Mouse (Mus musculus): ENCODE data around the gene Itgb8. TPM values are rescaled to one million over a fixed set of nuclear protein-coding genes. Genes with fewer than 3 reads are reported as not detected.

Gene Itgb8
- polyA plus RNA-seq, 1 experiment from 2014 or later = 25.2 TPM

- Histone ChIP-seq H3K4me2 (ENCODE audit: low read depth, low read length, severe bottlenecking) (peak overlapping the region; percentile 85), H3K4me1 (replicated peaks; ENCODE audit: control insufficient read depth, insufficient read depth, low read length) (peaks cover 17% of the 10 kb centered on the region), H3K27me3 (ENCODE audit: control insufficient read depth, insufficient read depth, low read length) (no peaks in the 10 kb centered on the region), H3K9me3 (ENCODE audit: control insufficient read depth, low read length) (no peaks in the 10 kb centered on the region), H3K36me3 (ENCODE audit: control insufficient read depth, insufficient read depth, low read length) (no peaks in the 10 kb centered on the region), H3K9ac (ENCODE audit: low read length) (peak overlapping the region; percentile 88), H3K27ac (ENCODE audit: low read depth, low read length) (peak overlapping the region; percentile 99), H3K4me3 (ENCODE audit: low read depth, low read length) (peak overlapping the region; percentile 60)
- ATAC-seq (replicated peaks; ENCODE audit: low FRiP score) (peak; percentile 85), DNase-seq (ENCODE audit: low spot score) (peak; percentile 90)
- WGBS = under 1% methylated on average over 35 of the region's 35 CpGs
Measured at GRCm38 (mm10) chr12:119237921-119238695, 494 bp downstream of the Itgb8 start.

- no peak for DNase-seq (ENCODE audit: low spot score)
- H3K4me1 ChIP-seq (replicated peaks; ENCODE audit: control insufficient read depth, insufficient read depth, low read length) = peaks cover 17% of the 10 kb centered on the region
- peak; percentile 39 for ATAC-seq (replicated peaks; ENCODE audit: low FRiP score)
Measured at GRCm38 (mm10) chr12:119237241-119237920, 1.2 kb downstream of the Itgb8 start.

GRCm38 (mm10) chr12:119231831-119232230, 6.8 kb downstream of the Itgb8 start:
- no peak for DNase-seq (ENCODE audit: low spot score)
- 92% methylated on average over 2 of the region's 2 CpGs for WGBS
- Histone ChIP-seq H3K36me3 (ENCODE audit: control insufficient read depth, insufficient read depth, low read length) (no peaks in the 10 kb centered on the region), H3K27me3 (ENCODE audit: control insufficient read depth, insufficient read depth, low read length) (no peaks in the 10 kb centered on the region), H3K9ac (ENCODE audit: low read length) (no peak overlapping the region), H3K4me1 (replicated peaks; ENCODE audit: control insufficient read depth, insufficient read depth, low read length) (no peaks in the 10 kb centered on the region; the same call in 1 of the 2 replicates), H3K9me3 (ENCODE audit: control insufficient read depth, low read length) (no peaks in the 10 kb centered on the region), H3K4me2 (ENCODE audit: low read depth, low read length, severe bottlenecking) (no peak overlapping the region), H3K4me3 (ENCODE audit: low read depth, low read length) (no peak overlapping the region), H3K27ac (ENCODE audit: low read depth, low read length) (no peak overlapping the region)
- no peak for ATAC-seq (replicated peaks; ENCODE audit: low FRiP score)

More at GRCm38 (mm10) chr12:119237241-119237920, 1.2 kb downstream of the Itgb8 start:
- Histone ChIP-seq H3K27ac (ENCODE audit: low read depth, low read length) (peak overlapping the region; percentile 99), H3K36me3 (ENCODE audit: control insufficient read depth, insufficient read depth, low read length) (no peaks in the 10 kb centered on the region), H3K4me2 (ENCODE audit: low read depth, low read length, severe bottlenecking) (peak overlapping the region; percentile 85), H3K4me3 (ENCODE audit: low read depth, low read length) (peak overlapping the region; percentile 60), H3K27me3 (ENCODE audit: control insufficient read depth, insufficient read depth, low read length) (no peaks in the 10 kb centered on the region), H3K9ac (ENCODE audit: low read length) (peak overlapping the region; percentile 88), H3K9me3 (ENCODE audit: control insufficient read depth, low read length) (no peaks in the 10 kb centered on the region)
- 0% methylated on average over 13 of the region's 13 CpGs for WGBS

DNA sequence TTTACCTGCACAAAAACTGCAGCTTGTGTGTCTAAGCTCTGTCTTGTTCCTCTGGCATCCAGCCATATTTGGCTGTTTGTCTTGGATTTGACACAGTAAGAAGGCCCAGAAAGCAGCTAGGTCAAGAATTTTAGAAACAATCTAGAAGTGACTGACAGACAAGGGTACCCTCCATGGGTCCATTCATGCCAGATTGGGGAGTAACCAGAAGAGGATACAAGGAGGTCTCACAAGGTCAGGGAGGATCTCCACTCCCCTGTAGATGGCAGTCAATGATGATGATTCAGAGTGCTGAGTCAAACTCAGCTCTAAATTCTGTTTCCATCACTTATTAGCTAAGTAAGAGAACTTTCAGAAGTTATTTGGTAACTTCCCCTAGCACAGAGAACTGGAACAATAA, 8.2 kb downstream of the Itgb8 start:
- ATAC-seq (replicated peaks; ENCODE audit: low FRiP score) = no peak
- Histone ChIP-seq H3K4me2 (ENCODE audit: low read depth, low read length, severe bottlenecking) (no peak overlapping the region), H3K27ac (ENCODE audit: low read depth, low read length) (no peak overlapping the region), H3K27me3 (ENCODE audit: control insufficient read depth, insufficient read depth, low read length) (no peaks in the 10 kb centered on the region), H3K4me3 (ENCODE audit: low read depth, low read length) (no peak overlapping the region), H3K9me3 (ENCODE audit: control insufficient read depth, low read length) (no peaks in the 10 kb centered on the region), H3K9ac (ENCODE audit: low read length) (no peak overlapping the region), H3K4me1 (replicated peaks; ENCODE audit: control insufficient read depth, insufficient read depth, low read length) (no peaks in the 10 kb centered on the region; the same call in 1 of the 2 replicates), H3K36me3 (ENCODE audit: control insufficient read depth, insufficient read depth, low read length) (no peaks in the 10 kb centered on the region)
- no peak for DNase-seq (ENCODE audit: low spot score)

DNA sequence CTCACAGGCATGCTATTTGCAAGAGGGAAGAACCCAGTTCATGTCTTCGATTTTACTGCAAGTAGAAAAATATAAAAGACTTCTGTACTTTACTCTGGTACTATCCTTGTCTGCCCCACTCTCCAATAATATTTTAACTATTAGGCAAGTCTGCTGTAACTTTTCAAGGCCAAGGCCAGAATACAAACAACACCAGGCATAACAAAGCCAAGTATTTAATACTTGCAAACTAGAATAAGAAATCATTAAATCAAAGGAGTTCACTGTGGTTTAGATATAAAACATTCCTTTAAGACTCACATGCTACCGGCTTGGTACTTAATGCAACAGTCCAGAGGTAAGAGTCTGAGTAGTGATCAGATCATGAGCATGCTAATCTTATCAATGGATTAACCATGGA, 9.0 kb downstream of the Itgb8 start:
- Histone ChIP-seq H3K9ac (ENCODE audit: low read length) (no peak overlapping the region), H3K9me3 (ENCODE audit: control insufficient read depth, low read length) (no peaks in the 10 kb centered on the region), H3K27ac (ENCODE audit: low read depth, low read length) (no peak overlapping the region), H3K36me3 (ENCODE audit: control insufficient read depth, insufficient read depth, low read length) (no peaks in the 10 kb centered on the region), H3K4me2 (ENCODE audit: low read depth, low read length, severe bottlenecking) (no peak overlapping the region), H3K4me1 (replicated peaks; ENCODE audit: control insufficient read depth, insufficient read depth, low read length) (no peaks in the 10 kb centered on the region), H3K27me3 (ENCODE audit: control insufficient read depth, insufficient read depth, low read length) (no peaks in the 10 kb centered on the region), H3K4me3 (ENCODE audit: low read depth, low read length) (no peak overlapping the region)
- no peak for DNase-seq (ENCODE audit: low spot score)
- no peak for ATAC-seq (replicated peaks; ENCODE audit: low FRiP score)
- 84% methylated on average over 2 of the region's 2 CpGs for WGBS

DNA sequence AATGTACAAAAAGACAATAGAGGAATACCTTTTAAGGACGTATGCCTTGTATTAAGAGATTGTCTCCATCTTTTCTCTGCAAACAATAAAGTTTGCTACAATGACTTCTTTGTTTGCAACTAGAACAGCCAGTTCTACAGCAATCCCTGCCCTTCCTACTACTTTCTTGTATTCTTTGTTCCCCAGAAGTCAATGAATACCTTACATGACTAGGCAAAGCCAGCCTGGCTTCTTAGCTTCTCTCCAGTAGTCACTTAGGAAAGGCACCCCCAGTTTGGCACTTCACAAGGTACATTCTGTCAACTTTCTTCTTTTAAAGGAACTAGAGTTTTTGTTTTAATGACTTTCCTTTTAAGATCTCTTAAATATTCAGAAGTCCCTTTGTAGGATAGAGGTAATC, 10.7 kb downstream of the Itgb8 start:
- Histone ChIP-seq H3K9me3 (ENCODE audit: control insufficient read depth, low read length) (no peaks in the 10 kb centered on the region), H3K9ac (ENCODE audit: low read length) (no peak overlapping the region), H3K27me3 (ENCODE audit: control insufficient read depth, insufficient read depth, low read length) (no peaks in the 10 kb centered on the region), H3K36me3 (ENCODE audit: control insufficient read depth, insufficient read depth, low read length) (no peaks in the 10 kb centered on the region), H3K4me3 (ENCODE audit: low read depth, low read length) (no peak overlapping the region), H3K4me2 (ENCODE audit: low read depth, low read length, severe bottlenecking) (no peak overlapping the region), H3K4me1 (replicated peaks; ENCODE audit: control insufficient read depth, insufficient read depth, low read length) (no peaks in the 10 kb centered on the region), H3K27ac (ENCODE audit: low read depth, low read length) (no peak overlapping the region)
- WGBS = 63% methylated on average over 1 of the region's 1 CpGs
- DNase-seq (ENCODE audit: low spot score) (no peak), ATAC-seq (replicated peaks; ENCODE audit: low FRiP score) (no peak)

DNA sequence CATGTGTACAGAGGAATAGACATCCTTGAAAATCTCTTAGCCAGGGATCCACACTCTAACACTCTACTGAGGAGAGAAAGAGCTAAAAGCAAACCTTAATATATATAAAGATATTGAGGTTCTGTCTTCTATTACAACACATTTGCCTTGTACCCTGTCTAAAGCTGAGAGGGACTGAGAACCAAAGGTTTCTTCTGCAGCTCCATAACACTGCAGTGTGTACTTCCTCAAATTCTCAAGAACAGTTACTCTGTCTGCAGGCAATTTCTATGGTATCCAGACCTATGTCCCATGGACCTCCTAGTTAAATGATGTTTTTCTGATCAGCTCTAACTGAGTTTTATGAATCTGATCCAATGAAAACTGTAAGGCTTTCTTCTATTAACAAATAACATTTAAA, 13.9 kb downstream of the Itgb8 start:
- DNase-seq (ENCODE audit: low spot score) (no peak), ATAC-seq (replicated peaks; ENCODE audit: low FRiP score) (no peak)
- no peaks in the 10 kb centered on the region for H3K27me3 ChIP-seq (ENCODE audit: control insufficient read depth, insufficient read depth, low read length)
- H3K36me3 ChIP-seq (ENCODE audit: control insufficient read depth, insufficient read depth, low read length) = no peaks in the 10 kb centered on the region
- H3K4me3 ChIP-seq (ENCODE audit: low read depth, low read length) = no peak overlapping the region
- no peaks in the 10 kb centered on the region for H3K9me3 ChIP-seq (ENCODE audit: control insufficient read depth, low read length)
- H3K27ac ChIP-seq (ENCODE audit: low read depth, low read length) = no peak overlapping the region
- no peaks in the 10 kb centered on the region for H3K4me1 ChIP-seq (replicated peaks; ENCODE audit: control insufficient read depth, insufficient read depth, low read length)
- H3K9ac ChIP-seq (ENCODE audit: low read length) = no peak overlapping the region
- H3K4me2 ChIP-seq (ENCODE audit: low read depth, low read length, severe bottlenecking) = no peak overlapping the region

- 86% methylated on average over 1 of the region's 1 CpGs for WGBS
- no peak overlapping the region for H3K9ac ChIP-seq (ENCODE audit: low read length)
- no peaks in the 10 kb centered on the region for H3K36me3 ChIP-seq (ENCODE audit: control insufficient read depth, insufficient read depth, low read length)
- H3K4me2 ChIP-seq (ENCODE audit: low read depth, low read length, severe bottlenecking) = no peak overlapping the region
- no peaks in the 10 kb centered on the region for H3K9me3 ChIP-seq (ENCODE audit: control insufficient read depth, low read length)
- no peaks in the 10 kb centered on the region for H3K4me1 ChIP-seq (replicated peaks; ENCODE audit: control insufficient read depth, insufficient read depth, low read length)
- H3K27me3 ChIP-seq (ENCODE audit: control insufficient read depth, insufficient read depth, low read length) = no peaks in the 10 kb centered on the region
- ATAC-seq (replicated peaks; ENCODE audit: low FRiP score) (no peak), DNase-seq (ENCODE audit: low spot score) (no peak)
- no peak overlapping the region for H3K27ac ChIP-seq (ENCODE audit: low read depth, low read length)
- H3K4me3 ChIP-seq (ENCODE audit: low read depth, low read length) = no peak overlapping the region
Measured at GRCm38 (mm10) chr12:119219409-119219808, 19.2 kb downstream of the Itgb8 start.

Data from forebrain, embryonic 11.5 days (tissue).